Mouse (Mus musculus) E14TG2a.4 (cell line): ENCODE results near the gene Gli2.

Experiments
- CTCF ChIP-seq: conservative IDR thresholded peaks from 2 replicates; pipeline ENCODE4 v1.5.1; 2014; ENCODE audit warnings: low read length
- NANOG ChIP-seq: IDR thresholded peaks from 2 replicates; pipeline ENCODE4 v1.6.1; 2014; ENCODE audit warnings: borderline replicate concordance, low read length, mixed read lengths
- POU5F1 ChIP-seq: IDR thresholded peaks from 2 replicates; pipeline ENCODE4 v1.6.1; 2014; ENCODE audit warnings: low read length, borderline replicate concordance

- no peak for TF ChIP-seq CTCF
- TF ChIP-seq POU5F1 = no peak
- no peak for TF ChIP-seq NANOG
These were observed 238.4 kb downstream of the Gli2 start for GRCm38 (mm10) chr1:118815015-118815414.
